Mouse (Mus musculus) stomach, embryonic 14.5 days (tissue): ENCODE measurements around the gene Senp1. TPM values are rescaled to one million over a fixed set of nuclear protein-coding genes. Genes with fewer than 3 reads are reported as not detected.

Experiments used
- ATAC-seq: fragments of 200-750 bp; cut with Nextera tagmentation; 2 replicates; pipeline ENCODE4 v1.8.0; 2017; ENCODE audit warnings: low read depth, moderate TSS enrichment; ENCODE audit not compliant: insufficient number of reproducible peaks, insufficient read depth, low FRiP score
- H3K27ac ChIP-seq: fragments of 300-500 bp; sonication (generic); 2 replicates; pipeline ENCODE4 v1.5.1; 2014; ENCODE audit warnings: mild to moderate bottlenecking, low read length, moderate library complexity, mixed read lengths
- H3K27me3 ChIP-seq: fragments of 300-500 bp; sonication (generic); 2 replicates; pipeline ENCODE4 v1.6.1; 2014; ENCODE audit warnings: low read length, control low read depth, mixed read lengths; ENCODE audit not compliant: control insufficient read depth, insufficient read depth
- H3K36me3 ChIP-seq: fragments of 300-500 bp; sonication (generic); 2 replicates; pipeline ENCODE4 v1.6.1; 2014; ENCODE audit warnings: mild to moderate bottlenecking, control low read depth, low read length, moderate library complexity, mixed read lengths; ENCODE audit not compliant: control insufficient read depth, insufficient read depth
- H3K4me1 ChIP-seq: fragments of 300-500 bp; sonication (generic); 2 replicates; pipeline ENCODE4 v1.6.1; 2014; ENCODE audit warnings: low read length, control low read depth, mixed read lengths; ENCODE audit not compliant: control insufficient read depth, insufficient read depth
- H3K4me2 ChIP-seq: fragments of 300-500 bp; sonication (generic); replicated peaks from 2 replicates; pipeline ENCODE4 v1.6.1; 2014; ENCODE audit warnings: low read depth, low read length, control low read depth
- H3K4me3 ChIP-seq: fragments of 300-500 bp; sonication (generic); 2 replicates; pipeline ENCODE4 v1.5.1; 2014; ENCODE audit warnings: low read depth, low read length, control low read depth
- H3K9ac ChIP-seq: fragments of 300-500 bp; sonication (generic); replicated peaks from 2 replicates; pipeline ENCODE4 v1.6.1; 2014; ENCODE audit warnings: low read depth, mild to moderate bottlenecking, control low read depth, low read length, moderate library complexity, mixed read lengths
- H3K9me3 ChIP-seq: fragments of 300-500 bp; sonication (generic); 2 replicates; pipeline ENCODE4 v1.6.1; 2016; ENCODE audit warnings: low read depth, low read length, control low read depth; ENCODE audit not compliant: control insufficient read depth
- WGBS: fragments of 180-500 bp; shearing (Covaris S2); extraction: QIAGEN DNeasy Blood & Tissue Kit; methylation state at CpG from one replicate; pipeline ENCODE4 v1.1.7; 2014; 5-methylcytosine and 5-hydroxymethylcytosine counted together
- polyA plus RNA-seq: library from polyadenylated mRNA; unstranded; fragments of >200 nt; fragmentation: Nextera tagmentation; extraction: Ambion mirVana; gene quantifications from 2 replicates; pipeline ENCODE4 v1.2.1, GENCODE M21; 2014

Senp1 gene
- polyA plus RNA-seq, 1 experiment from 2014 or later, result 35.5 TPM

DNA sequence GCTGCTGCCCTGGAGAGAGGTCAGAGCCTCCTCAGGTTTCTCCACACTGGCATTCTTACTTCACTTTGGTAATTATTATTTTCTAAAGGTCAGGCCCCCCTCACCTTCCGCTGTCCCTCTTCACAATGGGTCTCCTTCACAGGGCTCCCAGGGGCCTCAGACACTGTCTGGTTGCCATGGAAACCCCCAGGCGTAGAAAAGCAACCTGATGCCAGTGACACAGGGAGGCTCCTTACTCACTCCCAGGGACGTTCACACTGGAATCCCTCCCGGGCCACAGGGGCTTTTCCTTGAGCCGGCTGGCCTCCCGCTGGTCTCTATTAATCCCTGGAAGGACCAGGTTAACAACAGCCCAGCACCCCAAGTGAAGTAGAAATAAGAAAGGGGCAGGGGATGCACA, 103.4 kb downstream of the Senp1 start:
- Histone ChIP-seq H3K9ac (no peak overlapping the region), H3K9me3 (no peaks in the 10 kb centered on the region), H3K27ac (no peak overlapping the region), H3K4me3 (no peak overlapping the region), H3K4me2 (no peak overlapping the region), H3K4me1 (peaks cover 15% of the 10 kb centered on the region), H3K27me3 (no peaks in the 10 kb centered on the region), H3K36me3 (no peaks in the 10 kb centered on the region)
- ATAC-seq, result no peak
- under 1% methylated on average over 6 of the region's 6 CpGs for WGBS

DNA sequence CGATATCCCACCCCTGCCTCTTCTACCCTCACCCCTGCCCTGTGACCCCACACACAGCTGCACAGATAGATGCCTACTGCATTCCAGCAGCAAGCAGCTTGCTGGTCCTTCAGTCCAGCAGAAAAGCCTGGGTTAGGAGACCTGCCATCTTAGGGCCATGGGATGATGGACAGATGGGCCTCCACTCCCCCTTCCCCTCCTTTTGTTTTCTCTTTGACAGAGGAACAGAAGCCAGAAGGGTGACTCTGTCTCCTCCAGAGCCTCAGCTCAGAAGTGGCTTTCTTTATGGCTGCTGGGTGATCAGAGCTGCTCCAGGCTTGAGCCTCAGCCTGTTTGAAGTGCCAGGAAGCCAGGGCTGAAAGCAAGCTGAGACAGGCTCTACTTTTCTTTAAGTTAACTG, 104.0 kb downstream of the Senp1 start:
- H3K4me1 ChIP-seq, result peaks cover 15% of the 10 kb centered on the region
- no peak for ATAC-seq
- H3K9ac ChIP-seq, result no peak overlapping the region
- H3K4me3 ChIP-seq, result no peak overlapping the region
- WGBS, result 57% methylated on average over 1 of the region's 1 CpGs
- no peaks in the 10 kb centered on the region for H3K36me3 ChIP-seq
- H3K27me3 ChIP-seq, result no peaks in the 10 kb centered on the region
- no peaks in the 10 kb centered on the region for H3K9me3 ChIP-seq
- H3K4me2 ChIP-seq, result no peak overlapping the region
- H3K27ac ChIP-seq, result no peak overlapping the region

Other genes with a start within 250 kb of the Senp1 start
- gene Hdac7, start 249.2 kb downstream of the Senp1 start, polyA plus RNA-seq, result 32.4 and 33.0 TPM in 2 replicates
- 0.80 and 1.1 TPM in 2 replicates for gene Vdr, start 183.1 kb downstream of the Senp1 start, polyA plus RNA-seq
- gene Tmem106c, start 129.5 kb downstream of the Senp1 start, polyA plus RNA-seq, result 37.2 and 43.0 TPM in 2 replicates
- gene Col2a1, start 89.0 kb downstream of the Senp1 start, polyA plus RNA-seq, result 2.5 and 3.1 TPM in 2 replicates
- 29.6 and 33.7 TPM in 2 replicates for gene Pfkm, start 1.2 kb downstream of the Senp1 start, polyA plus RNA-seq
- 47.6 and 51.7 TPM in 2 replicates for gene Asb8, start 71.9 kb upstream of the Senp1 start, polyA plus RNA-seq
- gene Ccdc184, start 73.4 kb upstream of the Senp1 start, polyA plus RNA-seq, result 1.8 and 2.4 TPM in 2 replicates
- gene Olfr288, start 101.8 kb upstream of the Senp1 start, polyA plus RNA-seq, result not detected in 2 replicates
- gene Gm44579, start 127.2 kb upstream of the Senp1 start, polyA plus RNA-seq, result not detected in 2 replicates
- gene Olfr287, start 127.3 kb upstream of the Senp1 start, polyA plus RNA-seq, result not detected in 2 replicates
- not detected in 2 replicates for gene Olfr286, start 140.7 kb upstream of the Senp1 start, polyA plus RNA-seq
- not detected in 2 replicates for gene H1fnt, start 163.5 kb upstream of the Senp1 start, polyA plus RNA-seq
- 0.74 and 0.87 TPM in 2 replicates for gene Zfp641, start 202.4 kb upstream of the Senp1 start, polyA plus RNA-seq
- not detected in 2 replicates for gene Olfr285, start 223.6 kb upstream of the Senp1 start, polyA plus RNA-seq
- not detected in 2 replicates for gene Olfr284, start 247.2 kb upstream of the Senp1 start, polyA plus RNA-seq